ENCODE assay signal across 8 mouse cellular contexts in the genomic region with DNA sequence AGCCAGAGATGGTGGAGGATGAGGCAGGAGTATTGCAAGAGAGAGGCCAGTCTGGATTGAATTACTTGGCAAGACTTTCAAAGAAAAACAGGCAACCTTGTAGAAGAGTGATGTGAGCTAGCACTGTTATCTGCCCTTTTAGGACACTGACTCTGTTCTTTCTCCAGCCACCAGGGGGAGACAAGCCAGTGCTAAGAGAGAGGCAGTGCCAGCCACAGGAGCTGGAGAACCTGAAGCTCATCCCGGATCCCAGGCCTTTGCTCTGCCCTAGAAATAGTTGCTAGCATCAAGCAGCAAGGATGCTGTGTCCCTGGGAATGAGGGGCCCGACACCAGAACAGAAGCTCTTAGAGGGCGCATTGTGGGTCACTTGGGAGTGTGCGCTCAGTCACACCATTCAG. TPM values are rescaled to one million over a fixed set of nuclear protein-coding genes. Genes with fewer than 3 reads are reported as not detected.
A peak's percentile ranks its signal among the peaks of the same experiment; 100 is the strongest.
DNase-seq lines count a peak whose midpoint lies in the region; ATAC-seq lines count a peak whose summit lies in the region.

No protein-coding gene starts in this region.

- H3K27me3 ChIP-seq in lung, embryonic 15.5 days: no peaks in the 10 kb centered on the region

- no peak overlapping the region for H3K9ac ChIP-seq in lung, embryonic 15.5 days

- peaks cover 9% of the 10 kb centered on the region for H3K36me3 ChIP-seq in lung, embryonic 15.5 days

- H3K27ac ChIP-seq in lung, embryonic 15.5 days: no peak overlapping the region

- no peaks in the 10 kb centered on the region for H3K4me1 ChIP-seq in lung, embryonic 15.5 days

- peak; percentile 61 for ATAC-seq in CD4-positive, CD25-positive, alpha-beta regulatory T cell, adult 4 months
- ATAC-seq in granulocyte monocyte progenitor cell, adult 5-6 weeks (replicated peaks; ENCODE audit: poor library complexity, severe bottlenecking): peak; percentile 75
- peak; percentile 23; the same call in 1 of the 2 replicates for ATAC-seq in lung, embryonic 15.5 days (ENCODE audit: borderline replicate concordance, extremely low read depth, low FRiP score, low TSS enrichment)

- 64% methylated on average over 4 of the region's 4 CpGs for WGBS in lung, embryonic 15.5 days

- no peak overlapping the region for H3K4me3 ChIP-seq in lung, embryonic 15.5 days

- no peak overlapping the region for H3K4me2 ChIP-seq in lung, embryonic 15.5 days

- no peaks in the 10 kb centered on the region for H3K9me3 ChIP-seq in lung, embryonic 15.5 days

- peak; percentile 92 for DNase-seq in adrenal gland, postnatal 14 days
- peak; percentile 64 for DNase-seq in embryo, embryonic 9.5 days (ENCODE audit: extremely low spot score)
- DNase-seq in kidney, postnatal 25 days: peak; percentile 67 to 78
- peak; percentile 66 for DNase-seq in ovary, postnatal 14 days (ENCODE audit: low spot score)
- peak; percentile 63 for DNase-seq in thymus, postnatal 25 days

RNA-seq across cellular contexts. Expression of a gene that starts 25.0 kb away (rescaled TPM):
- polyA plus RNA-seq in CD4-positive, CD25-positive, alpha-beta regulatory T cell, adult 4 months (2017; shearing (Covaris generic)): 1 to 10 TPM; 2.3 to 4.9 TPM
- 4.9 and 6.0 TPM in 2 replicates for total RNA-seq in adrenal gland, postnatal 14 days (2021)
- total RNA-seq in granulocyte monocyte progenitor cell, adult 5-6 weeks (2014; fragmentation: Nextera tagmentation): 9.2 and 9.9 TPM in 2 replicates
- total RNA-seq in granulocyte monocyte progenitor cell, adult 5-6 weeks (2017): 7.8 and 8.8 TPM in 2 replicates
- polyA plus RNA-seq in lung, embryonic 15.5 days (2015; fragmentation: Nextera tagmentation; extraction: Ambion mirVana): 6.4 and 6.9 TPM in 2 replicates

RNA-seq across cellular contexts. Expression of a gene that starts 25.5 kb away (rescaled TPM):
- 1 to 10 TPM; 3.8 to 5.3 TPM for polyA plus RNA-seq in CD4-positive, CD25-positive, alpha-beta regulatory T cell, adult 4 months (2017; shearing (Covaris generic))
- 28.4 and 36.3 TPM in 2 replicates for total RNA-seq in adrenal gland, postnatal 14 days (2021)
- 2.2 and 3.6 TPM in 2 replicates for total RNA-seq in granulocyte monocyte progenitor cell, adult 5-6 weeks (2014; fragmentation: Nextera tagmentation)
- 2.3 and 2.7 TPM in 2 replicates for total RNA-seq in granulocyte monocyte progenitor cell, adult 5-6 weeks (2017)
- 10.9 and 12.2 TPM in 2 replicates for polyA plus RNA-seq in lung, embryonic 15.5 days (2015; fragmentation: Nextera tagmentation; extraction: Ambion mirVana)

Comparison
In these comparisons a context has a peak if more than half of its experiments do, and no peak if none do; other contexts are left out.
1. ATAC-seq: peak in every context shown above with its lines; median percentile 75 in granulocyte monocyte progenitor cell, adult 5-6 weeks; 61 in CD4-positive, CD25-positive, alpha-beta regulatory T cell, adult 4 months; 23 in lung, embryonic 15.5 days.